Mouse (Mus musculus): ENCODE data around the gene Ddc.

GRCm38 (mm10) chr11:11907703-11908413 is 9.9 kb upstream of the Ddc start:
- TF ChIP-seq CTCF (IDR thresholded peaks at IDR 0.05; ENCODE audit: insufficient read depth, low read depth, low read length) (no peak), POLR2A (IDR thresholded peaks at IDR 0.05; ENCODE audit: insufficient read depth, low read depth, low read length) (no peak)
